Mouse (Mus musculus) heart, postnatal 0 days (tissue): ENCODE data around the gene Kcnj15. TPM values are rescaled to one million over a fixed set of nuclear protein-coding genes. Genes with fewer than 3 reads are reported as not detected.

Experiments
- ATAC-seq: fragments of 200-750 bp; cut with Nextera tagmentation; 2 replicates; pipeline ENCODE4 v1.8.0; 2017; ENCODE audit warnings: low read depth, moderate number of reproducible peaks, moderate library complexity; ENCODE audit not compliant: insufficient read depth
- DNase-seq: peaks from one replicate; pipeline ENCODE4 v3.0.0-alpha.2; 2016; ENCODE audit warnings: low spot score
- H3K27ac ChIP-seq: fragments of 300-500 bp; sonication (generic); 2 replicates; pipeline ENCODE4 v1.5.1; 2014; ENCODE audit warnings: low read depth, mild to moderate bottlenecking
- H3K27me3 ChIP-seq: fragments of 300-500 bp; sonication (generic); 2 replicates; pipeline ENCODE4 v1.6.1; 2014; ENCODE audit warnings: low read length, mixed read lengths; ENCODE audit not compliant: control insufficient read depth, insufficient read depth
- H3K36me3 ChIP-seq: fragments of 300-500 bp; sonication (generic); replicated peaks from 2 replicates; pipeline ENCODE4 v1.6.1; 2014; ENCODE audit warnings: low read length, mixed read lengths; ENCODE audit not compliant: control insufficient read depth, insufficient read depth
- H3K4me1 ChIP-seq: fragments of 300-500 bp; sonication (generic); 2 replicates; pipeline ENCODE4 v1.6.1; 2014; ENCODE audit warnings: antibody characterized with exemption; ENCODE audit not compliant: control insufficient read depth, insufficient read depth
- H3K4me2 ChIP-seq: fragments of 300-500 bp; sonication (generic); 2 replicates; pipeline ENCODE4 v1.6.1; 2014; ENCODE audit warnings: low read depth, mild to moderate bottlenecking, low read length, moderate library complexity
- H3K4me3 ChIP-seq: fragments of 300-500 bp; sonication (generic); 2 replicates; pipeline ENCODE4 v1.5.1; 2014; ENCODE audit warnings: low read depth, low read length
- H3K9ac ChIP-seq: fragments of 300-500 bp; sonication (generic); replicated peaks from 2 replicates; pipeline ENCODE4 v1.6.1; 2014; ENCODE audit warnings: low read depth, low read length, mixed read lengths
- H3K9me3 ChIP-seq: fragments of 300-500 bp; sonication (generic); replicated peaks from 2 replicates; pipeline ENCODE4 v1.6.1; 2016; ENCODE audit warnings: low read length; ENCODE audit not compliant: control insufficient read depth
- CTCF ChIP-seq: IDR thresholded peaks from 2 replicates; pipeline ENCODE4 v1.5.1; 2016; ENCODE audit warnings: antibody characterized with exemption, control low read depth, low read depth
- EP300 ChIP-seq: IDR thresholded peaks from 2 replicates; pipeline ENCODE4 v1.6.1; 2016; ENCODE audit warnings: antibody characterized with exemption, low read depth
- WGBS: fragments of 180-500 bp; shearing (Covaris S2); extraction: QIAGEN DNeasy Blood & Tissue Kit; methylation state at CpG from one replicate; pipeline ENCODE4 v1.1.7; 2014; 5-methylcytosine and 5-hydroxymethylcytosine counted together
- polyA plus RNA-seq: library from polyadenylated mRNA; unstranded; fragments of >200 nt; fragmentation: Nextera tagmentation; extraction: Ambion mirVana; gene quantifications from 2 replicates; pipeline ENCODE4 v1.2.1, GENCODE M21; 2015
- total RNA-seq: library from RNA; depleted of rRNA; stranded (reverse); fragments of >200 nt; gene quantifications from 2 replicates; pipeline ENCODE4 v1.2.3, GENCODE M21; 2014; ENCODE audit warnings: low replicate concordance

Gene Kcnj15
- total and polyA plus RNA-seq, 2 experiments from 2014 or later = 0.79 to 1.9 TPM

- no peak overlapping the region for H3K27ac ChIP-seq
- no peak overlapping the region for H3K9ac ChIP-seq
- WGBS = 85% methylated on average over 7 of the region's 7 CpGs
- TF ChIP-seq EP300 (no peak), CTCF (no peak)
- H3K9me3 ChIP-seq = no peaks in the 10 kb centered on the region
- H3K4me1 ChIP-seq = no peaks in the 10 kb centered on the region
- H3K4me3 ChIP-seq = no peak overlapping the region
- H3K4me2 ChIP-seq = no peak overlapping the region
- H3K27me3 ChIP-seq = no peaks in the 10 kb centered on the region
- no peaks in the 10 kb centered on the region for H3K36me3 ChIP-seq
- ATAC-seq (no peak), DNase-seq (no peak)
These were observed 41.0 kb upstream of the Kcnj15 start for GRCm38 (mm10) chr16:95216346-95216745.

GRCm38 (mm10) chr16:95216824-95217223 lies 40.5 kb upstream of the Kcnj15 start:
- 62% methylated on average over 5 of the region's 5 CpGs for WGBS
- TF ChIP-seq EP300 (no peak), CTCF (no peak)
- no peaks in the 10 kb centered on the region for H3K36me3 ChIP-seq

GRCm38 (mm10) chr16:95218783-95219182 lies 38.6 kb upstream of the Kcnj15 start:
- TF ChIP-seq EP300 = no peak
- TF ChIP-seq CTCF = no peak
- Histone ChIP-seq H3K27me3 (no peaks in the 10 kb centered on the region), H3K9me3 (no peaks in the 10 kb centered on the region), H3K36me3 (no peaks in the 10 kb centered on the region), H3K27ac (no peak overlapping the region), H3K4me2 (no peak overlapping the region), H3K4me1 (no peaks in the 10 kb centered on the region), H3K4me3 (no peak overlapping the region), H3K9ac (no peak overlapping the region)
- no peak for ATAC-seq
- DNase-seq = no peak
- 66% methylated on average over 5 of the region's 5 CpGs for WGBS

More at GRCm38 (mm10) chr16:95216824-95217223, 40.5 kb upstream of the Kcnj15 start:
- Histone ChIP-seq H3K4me2 (no peak overlapping the region), H3K9ac (no peak overlapping the region), H3K4me1 (no peaks in the 10 kb centered on the region), H3K27me3 (no peaks in the 10 kb centered on the region), H3K27ac (no peak overlapping the region), H3K4me3 (no peak overlapping the region), H3K9me3 (no peaks in the 10 kb centered on the region)
- ATAC-seq (no peak), DNase-seq (no peak)

GRCm38 (mm10) chr16:95219459-95219858 lies 37.9 kb upstream of the Kcnj15 start:
- WGBS = 70% methylated on average over 2 of the region's 2 CpGs
- ATAC-seq (no peak), DNase-seq (no peak)
- Histone ChIP-seq H3K4me2 (no peak overlapping the region), H3K36me3 (no peaks in the 10 kb centered on the region), H3K27ac (no peak overlapping the region), H3K27me3 (no peaks in the 10 kb centered on the region), H3K9ac (no peak overlapping the region), H3K9me3 (no peaks in the 10 kb centered on the region), H3K4me3 (no peak overlapping the region), H3K4me1 (no peaks in the 10 kb centered on the region)
- TF ChIP-seq EP300 = no peak
- no peak for TF ChIP-seq CTCF

GRCm38 (mm10) chr16:95221051-95221450 lies 36.3 kb upstream of the Kcnj15 start:
- Histone ChIP-seq H3K4me3 (no peak overlapping the region), H3K36me3 (no peaks in the 10 kb centered on the region), H3K27ac (no peak overlapping the region), H3K27me3 (no peaks in the 10 kb centered on the region), H3K4me1 (no peaks in the 10 kb centered on the region), H3K9ac (no peak overlapping the region), H3K4me2 (no peak overlapping the region), H3K9me3 (no peaks in the 10 kb centered on the region)
- TF ChIP-seq EP300 = no peak
- no peak for TF ChIP-seq CTCF
- no peak for DNase-seq
- 70% methylated on average over 4 of the region's 4 CpGs for WGBS
- no peak for ATAC-seq

GRCm38 (mm10) chr16:95222026-95222718 lies 35.2 kb upstream of the Kcnj15 start:
- DNase-seq = no peak
- TF ChIP-seq CTCF = no peak
- TF ChIP-seq EP300 = no peak
- Histone ChIP-seq H3K4me2 (no peak overlapping the region), H3K27ac (no peak overlapping the region), H3K36me3 (no peaks in the 10 kb centered on the region), H3K4me1 (no peaks in the 10 kb centered on the region), H3K9ac (no peak overlapping the region), H3K4me3 (no peak overlapping the region), H3K27me3 (no peaks in the 10 kb centered on the region), H3K9me3 (no peaks in the 10 kb centered on the region)
- no peak for ATAC-seq
- WGBS = 50% methylated on average over 7 of the region's 7 CpGs
